Mouse (Mus musculus): Measurements from ENCODE around the gene Olfr506. TPM values are rescaled to one million over a fixed set of nuclear protein-coding genes. Genes with fewer than 3 reads are reported as not detected.
"Not testable (repeated sequence)": the region's sequence is repeated elsewhere in the genome, so short reads cannot be mapped to it uniquely, and the experiment has no call there.

The Olfr506 gene
- total RNA-seq (2022) = not detected

GRCm38 (mm10) chr7:108610487-108610886 lies at the start of gene Olfr506:
TSS of gene Olfr506 (plus strand) at chr7:108610787.
- no peak for DNase-seq (ENCODE audit: low spot score in 2 of 2)

- no peak for DNase-seq (ENCODE audit: low spot score in 2 of 2)
Observed at GRCm38 (mm10) chr7:108565693-108566092, 44.9 kb upstream of the Olfr506 start, which contains the start of gene Olfr504. TSS of gene Olfr504 (minus strand) at chr7:108565793.

- DNase-seq (ENCODE audit: low spot score in 2 of 2) = no peak
Observed at GRCm38 (mm10) chr7:108589797-108590196, 20.8 kb upstream of the Olfr506 start.

- not testable (repeated sequence) for DNase-seq (ENCODE audit: low spot score in 2 of 2)
Observed at GRCm38 (mm10) chr7:108601916-108602315, 8.7 kb upstream of the Olfr506 start.

DNA sequence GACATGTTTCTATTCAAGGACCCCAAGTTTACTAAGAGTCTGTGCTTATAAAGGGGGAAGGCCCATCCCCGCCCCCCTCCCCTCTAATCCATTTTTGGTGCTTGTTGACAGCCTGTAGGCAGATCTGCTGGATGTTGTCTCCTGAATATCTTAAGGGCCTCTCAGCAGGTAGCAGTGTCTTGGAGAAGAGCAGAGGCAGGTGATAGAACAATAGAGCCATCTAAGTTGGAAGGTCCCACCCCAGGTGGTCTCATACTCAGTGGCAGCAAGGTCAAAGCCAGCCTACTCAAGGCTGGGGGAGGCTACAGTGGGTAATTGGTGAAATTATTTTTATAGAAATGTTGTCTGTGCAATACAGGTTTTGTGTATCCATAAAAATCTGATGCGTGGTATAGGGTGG lies 3.5 kb downstream of the Olfr506 start:
- no peak for DNase-seq (ENCODE audit: low spot score in 2 of 2)

DNA sequence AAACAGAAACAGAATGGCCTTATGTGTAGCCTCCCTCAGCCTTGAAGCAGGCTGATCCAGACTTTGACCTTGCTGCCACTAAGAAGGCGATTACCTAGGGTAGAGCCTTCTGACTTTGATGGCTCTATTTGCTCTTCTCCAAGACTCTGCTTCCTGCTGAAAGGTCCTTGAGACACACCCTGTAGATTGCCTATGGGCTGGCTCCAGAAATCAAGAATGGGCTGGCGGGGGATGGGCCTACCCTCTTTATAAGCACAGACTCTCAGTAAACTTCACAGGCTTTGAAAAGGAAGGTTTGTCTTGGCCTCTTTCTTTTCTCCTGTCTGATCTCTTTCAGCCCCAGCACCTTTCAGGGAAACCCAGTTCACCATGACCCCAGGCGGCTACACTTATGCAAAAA lies 6.2 kb downstream of the Olfr506 start:
- not testable (repeated sequence) for DNase-seq (ENCODE audit: low spot score in 2 of 2)

DNA sequence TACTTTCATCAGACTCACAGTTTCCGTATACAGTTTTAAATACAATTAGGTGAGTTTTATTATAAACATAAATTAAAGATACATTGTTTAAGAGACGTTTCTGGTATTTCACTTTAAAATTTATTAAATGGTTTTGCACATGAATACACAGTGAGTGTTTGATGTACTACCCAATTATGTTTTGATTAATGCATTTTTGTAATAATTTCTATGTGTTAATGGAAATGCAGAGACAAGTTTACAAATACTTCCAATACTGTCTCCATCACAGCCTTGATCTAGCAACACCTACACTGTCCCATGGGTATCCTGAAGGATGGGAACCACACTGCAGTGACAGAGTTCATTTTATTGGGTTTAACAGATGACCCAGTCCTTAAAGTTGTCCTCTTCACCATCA lies 10.9 kb downstream of the Olfr506 start, which contains the start of gene Olfr507:
TSS of gene Olfr507 (plus strand) at position 301 of the 400 bp plus-strand sequence.
- no peak for DNase-seq (ENCODE audit: low spot score in 2 of 2)

DNA sequence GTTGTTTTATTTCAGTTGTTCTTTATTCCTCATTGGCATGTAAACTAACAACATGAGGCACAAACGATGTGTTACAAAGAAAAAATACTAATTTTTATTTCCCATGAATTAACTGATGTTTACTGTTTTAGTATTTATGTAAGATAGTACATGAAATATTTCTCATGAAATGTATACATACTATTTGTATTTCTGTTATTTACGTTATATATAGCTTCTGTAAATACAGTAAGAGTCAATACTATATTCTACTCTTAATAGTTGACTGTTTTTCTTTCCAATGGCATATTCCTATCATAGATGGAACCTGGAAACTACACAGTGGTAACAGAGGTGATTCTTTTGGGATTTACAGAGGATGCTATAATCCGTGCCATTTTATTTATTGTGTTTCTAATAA lies 19.1 kb downstream of the Olfr506 start, which contains the start of gene Olfr508:
TSS of gene Olfr508 (plus strand) at position 301 of the 400 bp plus-strand sequence.
- DNase-seq (ENCODE audit: low spot score in 2 of 2) = no peak

DNA sequence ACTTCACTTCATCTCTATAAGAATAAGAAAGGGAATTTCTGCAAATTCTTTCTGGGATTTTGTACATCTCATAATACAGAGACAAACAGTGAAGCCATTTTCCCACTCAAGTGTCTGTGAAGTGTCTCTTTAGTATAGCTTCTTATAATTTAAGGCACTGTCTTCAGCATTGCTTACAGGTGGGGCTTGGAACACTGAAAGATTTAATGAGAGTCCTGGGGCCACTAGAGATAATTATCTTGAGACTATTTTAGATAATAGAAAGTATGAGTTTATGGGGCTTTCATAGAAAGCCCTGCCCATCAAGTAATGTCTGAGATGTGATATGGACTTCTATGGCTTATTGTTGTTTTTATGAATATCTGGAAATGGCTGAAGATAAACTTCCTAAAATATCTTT lies 41.2 kb downstream of the Olfr506 start, which contains the start of gene Olfr509:
TSS of gene Olfr509 (minus strand) at position 101 of the 400 bp plus-strand sequence.
- DNase-seq (ENCODE audit: low spot score in 2 of 2) = no peak

DNA sequence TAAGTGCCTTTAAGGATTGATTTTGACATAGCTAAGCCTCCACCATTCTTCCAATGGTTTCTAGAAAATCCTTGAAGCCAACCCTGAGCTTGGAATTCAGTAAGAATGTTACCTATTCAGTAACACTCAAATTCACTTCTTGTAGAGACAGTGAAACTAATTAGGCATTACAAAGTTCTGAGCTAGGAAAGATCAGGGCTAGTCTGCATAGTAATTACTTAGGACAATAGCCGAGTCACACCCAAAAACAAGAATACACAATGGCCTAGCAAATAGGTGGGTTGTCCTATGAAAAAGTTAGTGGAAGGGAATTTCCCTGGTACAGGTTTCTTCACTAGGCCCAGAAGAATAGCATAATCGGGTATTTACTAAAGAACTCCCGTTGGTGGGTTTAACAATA lies 51.8 kb downstream of the Olfr506 start:
- DNase-seq (ENCODE audit: low spot score in 2 of 2) = no peak

Other genes with a start within 250 kb of the Olfr506 start
- not detected for gene Olfr494, start 245.5 kb upstream of the Olfr506 start, total RNA-seq (2022)
- not detected for gene Olfr495, start 217.6 kb upstream of the Olfr506 start, total RNA-seq (2022)
- not detected for gene Olfr497, start 190.4 kb upstream of the Olfr506 start, total RNA-seq (2022)
- gene Olfr498, start 145.5 kb upstream of the Olfr506 start, total RNA-seq (2022) = not detected
- not detected for gene Olfr502, start 85.7 kb upstream of the Olfr506 start, total RNA-seq (2022)
- not detected for gene Olfr503, start 66.3 kb upstream of the Olfr506 start, total RNA-seq (2022)
- not detected for gene Olfr504, start 45.0 kb upstream of the Olfr506 start, total RNA-seq (2022)
- gene Olfr507, start 11.0 kb downstream of the Olfr506 start, total RNA-seq (2022) = not detected
- gene Olfr508, start 19.2 kb downstream of the Olfr506 start, total RNA-seq (2022) = not detected
- gene Olfr509, start 41.1 kb downstream of the Olfr506 start, total RNA-seq (2022) = not detected
- not detected for gene Olfr510, start 55.6 kb downstream of the Olfr506 start, total RNA-seq (2022)
- not detected for gene Olfr512, start 102.5 kb downstream of the Olfr506 start, total RNA-seq (2022)
- under 1 TPM in 1 of 4 experiments, not detected in 3; 0.27 TPM for gene Olfr513, start 140.2 kb downstream of the Olfr506 start, total RNA-seq (2022)
- gene Olfr514, start 215.2 kb downstream of the Olfr506 start, total RNA-seq (2022) = not detected
- gene Olfr516, start 239.7 kb downstream of the Olfr506 start, total RNA-seq (2022) = not detected